Mouse (Mus musculus) CH12.LX (cell line): ENCODE data around the gene Extl1. TPM values are rescaled to one million over a fixed set of nuclear protein-coding genes. Genes with fewer than 3 reads are reported as not detected.

Experiments used
- DNase-seq: peaks from one replicate; pipeline ENCODE4 v3.0.0-alpha.2; 2013; ENCODE audit errors: extremely low read depth
- H3K27ac ChIP-seq: 2 replicates; pipeline ENCODE4 v1.5.1; 2012; ENCODE audit warnings: low read depth, mild to moderate bottlenecking, control low read depth, moderate library complexity; ENCODE audit not compliant: insufficient read depth
- H3K27me3 ChIP-seq: replicated peaks from 2 replicates; pipeline ENCODE3; 2012; ENCODE audit warnings: inconsistent platforms
- H3K36me3 ChIP-seq, 2 experiments: replicated peaks in 1 of 2; 2 replicates each; pipeline versions ENCODE3 to v1.6.1; 2012; ENCODE audit warnings: inconsistent platforms in 1 of 2, low read length in 1 of 2, mild to moderate bottlenecking in 1 of 2, mixed read lengths in 1 of 2, moderate library complexity in 1 of 2; ENCODE audit not compliant: control insufficient read depth in 1 of 2, insufficient read depth in 1 of 2
- H3K4me1 ChIP-seq, 2 experiments: 2 replicates each; pipeline ENCODE4 v1.6.1; 2012; ENCODE audit warnings: inconsistent platforms in 1 of 2, moderate library complexity in 1 of 2; ENCODE audit not compliant: insufficient read depth in 2 of 2, control insufficient read depth in 1 of 2
- H3K4me2 ChIP-seq: 2 replicates; pipeline ENCODE4 v1.6.1; 2012; ENCODE audit warnings: low read depth, mild to moderate bottlenecking, control low read depth; ENCODE audit not compliant: poor library complexity, insufficient read depth, severe bottlenecking
- H3K4me3 ChIP-seq, 3 experiments: fragments of 150-350 bp in 1 of 3; sonication (generic) in 1 of 3; replicated peaks in 1 of 3; 2 replicates each; pipeline versions ENCODE3 to v1.5.1; 2011 to 2012; ENCODE audit warnings: low read depth in 2 of 3, low read length in 2 of 3, mild to moderate bottlenecking in 2 of 3, moderate library complexity in 2 of 3, control low read depth in 1 of 3, improper control_type of control experiment in 1 of 3, inconsistent platforms in 1 of 3, mixed read lengths in 1 of 3; ENCODE audit not compliant: poor library complexity in 1 of 3
- H3K79me2 ChIP-seq: replicated peaks from 2 replicates; pipeline ENCODE4 v1.6.1; 2012; ENCODE audit warnings: mild to moderate bottlenecking, moderate library complexity; ENCODE audit not compliant: control insufficient read depth, poor library complexity, insufficient read depth, severe bottlenecking; ENCODE audit errors: extremely low read depth
- H3K9ac ChIP-seq: 2 replicates; pipeline ENCODE4 v1.6.1; 2012; ENCODE audit warnings: low read depth, mild to moderate bottlenecking, control low read depth, moderate library complexity; ENCODE audit not compliant: insufficient read depth
- H3K9me3 ChIP-seq: replicated peaks from 2 replicates; pipeline ENCODE3; 2012; ENCODE audit warnings: low read length, inconsistent platforms, mixed read lengths
- CHD1 ChIP-seq: IDR thresholded peaks from 2 replicates; pipeline ENCODE4 v1.6.1; 2012; ENCODE audit warnings: low read depth, low read length, improper control_type of control experiment, inconsistent platforms
- CHD2 ChIP-seq: IDR thresholded peaks from 2 replicates; pipeline ENCODE4 v1.6.1; 2011; ENCODE audit warnings: low read length, improper control_type of control experiment
- CTCF ChIP-seq, 2 experiments: IDR thresholded peaks in 1 of 2; conservative IDR thresholded peaks in 1 of 2; 2 replicates each; pipeline ENCODE4 v1.5.1; 2011 to 2012; ENCODE audit warnings: low read depth in 2 of 2, low read length in 2 of 2, improper control_type of control experiment in 1 of 2, inconsistent platforms in 1 of 2, mild to moderate bottlenecking in 1 of 2, moderate library complexity in 1 of 2
- E2F4 ChIP-seq: IDR thresholded peaks from 2 replicates; pipeline ENCODE4 v1.6.1; 2011; ENCODE audit warnings: low read depth, low read length, improper control_type of control experiment; ENCODE audit not compliant: insufficient replicate concordance
- GABPA ChIP-seq: IDR thresholded peaks from 2 replicates; pipeline ENCODE4 v1.6.1; 2012; ENCODE audit warnings: low read depth, low read length, improper control_type of control experiment, inconsistent platforms; ENCODE audit not compliant: insufficient replicate concordance
- IRF4 ChIP-seq: IDR thresholded peaks from 2 replicates; pipeline ENCODE4 v1.6.1; 2014; ENCODE audit warnings: low read depth, mild to moderate bottlenecking, inconsistent platforms, low read length, improper control_type of control experiment
- JUN ChIP-seq: IDR thresholded peaks from 2 replicates; pipeline ENCODE4 v1.6.1; 2011; ENCODE audit warnings: low read depth, mild to moderate bottlenecking, low read length, improper control_type of control experiment, moderate library complexity; ENCODE audit not compliant: insufficient read depth
- JUND ChIP-seq: conservative IDR thresholded peaks from 2 replicates; pipeline ENCODE4 v1.6.1; 2011; ENCODE audit warnings: low read depth, low read length, improper control_type of control experiment
- KAT2A ChIP-seq: IDR thresholded peaks from 2 replicates; pipeline ENCODE4 v1.6.1; 2012; ENCODE audit warnings: low read length, improper control_type of control experiment, inconsistent platforms; ENCODE audit not compliant: insufficient replicate concordance
- MAX ChIP-seq: IDR thresholded peaks from 2 replicates; pipeline ENCODE4 v1.6.1; 2011; ENCODE audit warnings: low read length, improper control_type of control experiment
- MAZ ChIP-seq: IDR thresholded peaks from 2 replicates; pipeline ENCODE4 v1.6.1; 2012; ENCODE audit warnings: low read depth, mild to moderate bottlenecking, inconsistent platforms, low read length, improper control_type of control experiment, moderate library complexity
- MXI1 ChIP-seq: IDR thresholded peaks from 2 replicates; pipeline ENCODE4 v1.6.1; 2011; ENCODE audit warnings: mild to moderate bottlenecking, low read depth, low read length, improper control_type of control experiment
- MYC ChIP-seq: IDR thresholded peaks from 2 replicates; pipeline ENCODE4 v1.6.1; 2011; ENCODE audit warnings: low read depth, mild to moderate bottlenecking, improper control_type of control experiment, low read length
- NELFE ChIP-seq: IDR thresholded peaks from 2 replicates; pipeline ENCODE4 v1.6.1; 2011; ENCODE audit warnings: low read depth, low read length, improper control_type of control experiment
- POLR2A ChIP-seq: IDR thresholded peaks from 2 replicates; pipeline ENCODE4 v1.6.1; 2011; ENCODE audit warnings: low read depth, mild to moderate bottlenecking, improper control_type of control experiment, low read length
- RCOR1 ChIP-seq: conservative IDR thresholded peaks from 2 replicates; pipeline ENCODE4 v1.6.1; 2012; ENCODE audit warnings: low read depth, mild to moderate bottlenecking, inconsistent platforms, low read length, improper control_type of control experiment
- SIN3A ChIP-seq: IDR thresholded peaks from 2 replicates; pipeline ENCODE4 v1.6.1; 2012; ENCODE audit warnings: low read length, improper control_type of control experiment, inconsistent platforms
- TBP ChIP-seq: conservative IDR thresholded peaks from 2 replicates; pipeline ENCODE4 v1.6.1; 2011; ENCODE audit warnings: low read depth, low read length, improper control_type of control experiment
- UBTF ChIP-seq: IDR thresholded peaks from 2 replicates; pipeline ENCODE4 v1.6.1; 2012; ENCODE audit warnings: low read depth, mild to moderate bottlenecking, inconsistent platforms, low read length, improper control_type of control experiment, moderate library complexity
- ZC3H11A ChIP-seq: IDR thresholded peaks from 2 replicates; pipeline ENCODE4 v1.6.1; 2012; ENCODE audit warnings: low read depth, mild to moderate bottlenecking, inconsistent platforms, low read length, improper control_type of control experiment
- ZKSCAN1 ChIP-seq: IDR thresholded peaks from 2 replicates; pipeline ENCODE4 v1.6.1; 2012; ENCODE audit warnings: low read depth, inconsistent platforms, low read length, improper control_type of control experiment, borderline replicate concordance
- ZMIZ1 ChIP-seq: IDR thresholded peaks from 2 replicates; pipeline ENCODE4 v1.6.1; 2012; ENCODE audit warnings: low read depth, mild to moderate bottlenecking, inconsistent platforms, low read length, improper control_type of control experiment
- dilution Hi-C: fragments of 300-500 bp; cut with MboI; formaldehyde crosslinking; loops from 2 replicates; pipeline ENCODE4 v1.14.3; 2020; ENCODE audit warnings: low sequenced_read_pairs; ENCODE audit not compliant: extremely low pct_unique_long_range_greater_than_20kb, extremely low pct_ligation_motif_present
- in situ Hi-C: fragments of 300-500 bp; cut with MboI; formaldehyde crosslinking; loops from 3 replicates; pipeline ENCODE4 v1.14.3; 2019; ENCODE audit warnings: low sequenced_read_pairs, low pct_ligation_motif_present, low pct_unique_long_range_greater_than_20kb, mixed read lengths
- polyA plus RNA-seq: library from polyadenylated mRNA; unstranded; fragments of >175 nt; gene quantifications from 2 replicates; pipeline ENCODE4 v1.2.1, GENCODE M21; 2012; ENCODE audit warnings: low read depth; ENCODE audit not compliant: insufficient read length
- total RNA-seq, 2 experiments: library from RNA; depleted of rRNA; stranded (reverse); fragments of 300-350 nt in 1 of 2; fragments of >200 nt in 1 of 2; gene quantifications; 2 replicates each; pipeline ENCODE4 v1.2.3; 2012 to 2014

Gene Extl1
- total and polyA plus RNA-seq, 3 experiments: 0.54 to 4.5 (median 1.6) TPM

GRCm38 (mm10) chr4:134361215-134361614 lies 22.4 kb downstream of the Extl1 start:
- Histone ChIP-seq H3K27ac (no peak overlapping the region), H3K4me1 (peaks cover 1 to 45% of the 10 kb centered on the region in 2 experiments), H3K27me3 (no peaks in the 10 kb centered on the region), H3K4me2 (no peak overlapping the region), H3K36me3 (peaks cover 0 to 12% of the 10 kb centered on the region in 2 experiments), H3K9me3 (no peaks in the 10 kb centered on the region), H3K4me3 (no peak overlapping the region), H3K9ac (no peak overlapping the region), H3K79me2 (no peaks in the 10 kb centered on the region)
- peak; percentile 55 for DNase-seq
- TF ChIP-seq ZMIZ1 (no peak), MXI1 (no peak), CHD2 (no peak)
- dilution Hi-C loops: no loop called here
- in situ Hi-C loops: no loop called here

GRCm38 (mm10) chr4:134359649-134360048 lies 24.0 kb downstream of the Extl1 start:
- in situ Hi-C loops: no loop called here
- dilution Hi-C loops: no loop called here

GRCm38 (mm10) chr4:134357461-134357771 lies 26.2 kb downstream of the Extl1 start:
- Histone ChIP-seq H3K4me1 (peaks cover 23 to 56% of the 10 kb centered on the region in 2 experiments), H3K79me2 (no peaks in the 10 kb centered on the region), H3K27ac (no peak overlapping the region), H3K27me3 (no peaks in the 10 kb centered on the region), H3K4me3 (no peak overlapping the region), H3K4me2 (no peak overlapping the region), H3K9ac (no peak overlapping the region), H3K9me3 (no peaks in the 10 kb centered on the region), H3K36me3 (peaks cover 0 to 17% of the 10 kb centered on the region in 2 experiments)
- TF ChIP-seq SIN3A (no peak), CTCF (conservative IDR thresholded peaks at IDR 0.05 in 1 of 2, IDR thresholded peaks at IDR 0.05 in 1 of 2; ENCODE audit: low read depth in 2 of 2, low read length in 2 of 2) (no peak)
- in situ Hi-C loops: no loop called here
- DNase-seq: no peak
- dilution Hi-C loops: no loop called here

More at GRCm38 (mm10) chr4:134359649-134360048, 24.0 kb downstream of the Extl1 start:
- H3K27ac ChIP-seq: no peak overlapping the region
- no peaks in the 10 kb centered on the region for H3K79me2 ChIP-seq
- peaks cover 15 to 61% of the 10 kb centered on the region in 2 experiments for H3K4me1 ChIP-seq
- TF ChIP-seq MAX: no peak
- TF ChIP-seq POLR2A: no peak
- no peak for TF ChIP-seq JUN
- TF ChIP-seq CHD1: no peak
- TF ChIP-seq CTCF (conservative IDR thresholded peaks at IDR 0.05 in 1 of 2, IDR thresholded peaks at IDR 0.05 in 1 of 2; ENCODE audit: low read depth in 2 of 2, low read length in 2 of 2): no peak
- TF ChIP-seq MYC: no peak
- no peak for TF ChIP-seq E2F4
- TF ChIP-seq KAT2A: no peak
- no peak for TF ChIP-seq RCOR1
- no peak for TF ChIP-seq IRF4
- TF ChIP-seq NELFE: no peak
- TF ChIP-seq ZC3H11A: no peak
- TF ChIP-seq GABPA: no peak
- TF ChIP-seq TBP: no peak
- no peak for TF ChIP-seq JUND
- no peak for TF ChIP-seq ZKSCAN1
- TF ChIP-seq MAZ: no peak
- TF ChIP-seq UBTF: no peak
- no peaks in the 10 kb centered on the region for H3K27me3 ChIP-seq
- DNase-seq: no peak
- no peaks in the 10 kb centered on the region for H3K9me3 ChIP-seq
- no peak overlapping the region for H3K4me2 ChIP-seq
- no peak overlapping the region for H3K9ac ChIP-seq
- H3K36me3 ChIP-seq: peaks cover 0 to 17% of the 10 kb centered on the region in 2 experiments
- no peak overlapping the region for H3K4me3 ChIP-seq
